Mouse (Mus musculus) cerebellum, adult 8-10 months (tissue): ENCODE measurements around the gene Cmtr1.

Source experiments
- DNase-seq: peaks from one replicate; pipeline ENCODE4 v3.0.0; 2022

Cmtr1 gene

DNA sequence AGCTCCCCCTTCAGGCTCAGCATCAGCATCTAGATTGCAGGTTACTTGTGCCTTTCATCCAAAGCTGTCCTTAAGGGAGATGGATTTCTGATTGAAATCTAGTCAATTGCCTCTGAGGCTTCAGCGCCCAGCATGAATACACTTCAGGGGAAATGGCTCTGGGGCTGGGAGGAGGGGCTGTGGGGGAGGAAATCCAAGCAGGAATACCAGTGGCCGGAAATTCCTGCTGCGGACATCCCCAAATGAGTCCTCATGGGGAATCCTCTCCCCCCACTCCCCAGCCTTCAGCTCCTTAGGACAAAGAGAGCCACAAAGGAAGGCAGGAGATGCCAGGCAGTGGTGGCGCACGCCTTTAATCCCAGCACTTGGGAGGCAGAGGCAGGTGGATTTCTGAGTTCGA, 87.1 kb downstream of the Cmtr1 start:
- DNase-seq: no peak

DNA sequence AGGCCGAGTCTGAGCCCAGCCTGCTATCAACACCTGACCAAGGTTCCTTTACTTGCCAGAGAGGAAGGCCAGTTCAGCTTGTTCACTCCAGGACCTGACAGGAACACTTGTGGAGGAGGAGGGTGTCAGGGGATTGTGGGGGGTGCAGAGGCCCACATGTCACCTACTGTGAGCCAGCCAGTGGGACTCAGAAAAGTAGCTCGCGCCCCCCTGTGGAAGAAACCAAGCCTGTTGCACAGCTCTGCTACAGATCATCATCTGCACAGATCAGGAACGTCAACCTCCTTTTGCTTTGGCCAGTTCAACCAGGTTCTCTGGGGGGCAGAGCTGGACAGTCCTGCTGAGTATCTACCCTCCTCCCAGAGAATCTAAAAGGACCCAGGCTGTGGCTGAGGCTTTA, 94.1 kb downstream of the Cmtr1 start:
- no peak for DNase-seq
